Mouse (Mus musculus): ENCODE data around the gene Rhoh. TPM values are rescaled to one million over a fixed set of nuclear protein-coding genes. Genes with fewer than 3 reads are reported as not detected.

Gene Rhoh
- polyA plus RNA-seq, 1 experiment from 2014 or later = 0.30 TPM

DNA sequence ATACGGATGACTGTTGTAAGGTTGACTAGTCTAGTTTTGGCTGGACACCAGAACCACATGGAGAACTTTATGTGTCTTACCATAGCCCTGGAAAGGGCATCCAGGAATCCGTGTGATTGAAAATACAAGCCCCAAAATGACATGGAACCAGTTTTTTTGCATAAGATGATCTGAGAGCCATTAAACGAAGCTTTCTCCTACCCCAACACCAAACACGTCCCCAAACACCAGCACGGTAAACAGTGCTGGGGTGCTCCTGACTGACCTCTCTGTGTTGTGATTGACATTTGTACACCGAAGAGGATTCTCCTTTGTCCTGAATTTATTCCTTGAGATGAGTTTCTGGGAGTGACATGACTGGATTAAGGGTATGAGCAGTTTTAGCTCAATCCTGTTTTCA, 5.6 kb downstream of the Rhoh start:
- H3K4me1 ChIP-seq (replicated peaks; ENCODE audit: control insufficient read depth, insufficient read depth, low read length) = no peaks in the 10 kb centered on the region
- H3K9ac ChIP-seq (replicated peaks; ENCODE audit: low read depth, low read length) = no peak overlapping the region
- no peaks in the 10 kb centered on the region for H3K36me3 ChIP-seq (ENCODE audit: control insufficient read depth, insufficient read depth)
- no peak overlapping the region for H3K4me2 ChIP-seq (ENCODE audit: low read length)
- H3K9me3 ChIP-seq (ENCODE audit: control insufficient read depth, low read length) = no peaks in the 10 kb centered on the region
- H3K4me3 ChIP-seq (replicated peaks; ENCODE audit: low read length) = no peak overlapping the region
- H3K27ac ChIP-seq (ENCODE audit: low read length) = no peak overlapping the region
- no peaks in the 10 kb centered on the region for H3K27me3 ChIP-seq (replicated peaks; ENCODE audit: control insufficient read depth, insufficient read depth, low read length)
- no peak for ATAC-seq
- 90% methylated on average over 6 of the region's 6 CpGs for WGBS

DNA sequence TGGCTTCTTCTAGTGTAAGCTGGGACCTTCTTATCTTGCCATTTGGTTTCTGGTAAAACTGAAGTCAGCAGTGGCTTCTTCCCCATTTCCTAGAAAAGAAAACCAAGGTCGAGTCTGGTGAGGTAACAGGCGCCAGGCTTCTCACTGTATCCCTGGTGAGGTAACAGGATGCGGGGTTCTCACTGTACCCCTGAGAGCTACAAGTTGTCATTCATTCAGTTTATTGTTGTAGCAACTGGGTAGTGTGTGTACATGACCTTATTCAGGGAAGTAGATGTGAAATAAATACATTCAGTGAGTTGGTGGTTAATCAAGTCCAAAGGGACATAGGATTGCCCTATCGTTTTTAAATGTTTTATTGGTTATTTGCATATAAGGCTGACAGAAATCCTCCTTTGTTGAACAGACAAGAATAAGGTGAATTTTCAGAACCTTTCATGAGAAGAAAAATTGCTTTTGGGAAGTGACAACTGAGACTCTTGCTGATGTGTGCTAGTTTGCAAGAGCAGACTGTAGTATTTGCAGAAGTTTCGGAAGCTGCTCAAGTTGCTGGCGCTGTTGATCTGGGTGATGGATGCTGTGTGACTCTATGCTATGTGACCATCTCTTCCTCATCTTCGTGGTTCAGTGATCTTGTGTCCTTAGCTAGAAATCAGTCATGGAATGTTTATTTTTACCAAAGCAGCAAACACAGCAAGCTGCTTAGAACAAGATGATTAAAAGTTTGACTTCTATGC, 6.5 kb downstream of the Rhoh start:
- Histone ChIP-seq H3K4me1 (replicated peaks; ENCODE audit: control insufficient read depth, insufficient read depth, low read length) (no peaks in the 10 kb centered on the region), H3K9me3 (ENCODE audit: control insufficient read depth, low read length) (no peaks in the 10 kb centered on the region), H3K36me3 (ENCODE audit: control insufficient read depth, insufficient read depth) (no peaks in the 10 kb centered on the region), H3K4me3 (replicated peaks; ENCODE audit: low read length) (no peak overlapping the region), H3K9ac (replicated peaks; ENCODE audit: low read depth, low read length) (no peak overlapping the region), H3K27ac (ENCODE audit: low read length) (no peak overlapping the region), H3K27me3 (replicated peaks; ENCODE audit: control insufficient read depth, insufficient read depth, low read length) (no peaks in the 10 kb centered on the region), H3K4me2 (ENCODE audit: low read length) (no peak overlapping the region)
- no peak for ATAC-seq
- WGBS = 89% methylated on average over 7 of the region's 7 CpGs

DNA sequence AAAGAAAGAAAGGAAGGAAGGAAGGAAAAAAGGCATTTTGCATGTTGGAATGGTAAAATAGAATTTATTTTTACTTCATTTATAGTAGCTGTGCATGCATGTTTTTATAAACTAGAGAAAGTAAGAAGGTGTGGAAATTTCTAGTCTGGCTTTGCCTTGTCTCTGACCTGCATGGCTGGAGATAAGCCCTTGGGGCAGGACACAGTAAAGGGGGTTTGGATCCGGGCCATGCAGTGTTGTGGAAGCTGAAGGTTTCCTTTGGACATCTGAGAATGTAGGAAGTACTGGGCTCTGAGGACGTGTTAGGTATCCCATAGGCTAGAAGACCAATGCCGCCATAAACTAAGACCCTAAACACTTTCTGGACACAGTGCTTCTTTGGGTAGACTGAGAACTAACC, 7.4 kb downstream of the Rhoh start:
- H3K9me3 ChIP-seq (ENCODE audit: control insufficient read depth, low read length) = no peaks in the 10 kb centered on the region
- no peak overlapping the region for H3K9ac ChIP-seq (replicated peaks; ENCODE audit: low read depth, low read length)
- no peak for ATAC-seq
- no peaks in the 10 kb centered on the region for H3K4me1 ChIP-seq (replicated peaks; ENCODE audit: control insufficient read depth, insufficient read depth, low read length)
- no peak overlapping the region for H3K4me3 ChIP-seq (replicated peaks; ENCODE audit: low read length)
- WGBS = 81% methylated on average over 3 of the region's 3 CpGs
- no peaks in the 10 kb centered on the region for H3K27me3 ChIP-seq (replicated peaks; ENCODE audit: control insufficient read depth, insufficient read depth, low read length)
- no peak overlapping the region for H3K4me2 ChIP-seq (ENCODE audit: low read length)
- H3K36me3 ChIP-seq (ENCODE audit: control insufficient read depth, insufficient read depth) = no peaks in the 10 kb centered on the region
- H3K27ac ChIP-seq (ENCODE audit: low read length) = no peak overlapping the region

DNA sequence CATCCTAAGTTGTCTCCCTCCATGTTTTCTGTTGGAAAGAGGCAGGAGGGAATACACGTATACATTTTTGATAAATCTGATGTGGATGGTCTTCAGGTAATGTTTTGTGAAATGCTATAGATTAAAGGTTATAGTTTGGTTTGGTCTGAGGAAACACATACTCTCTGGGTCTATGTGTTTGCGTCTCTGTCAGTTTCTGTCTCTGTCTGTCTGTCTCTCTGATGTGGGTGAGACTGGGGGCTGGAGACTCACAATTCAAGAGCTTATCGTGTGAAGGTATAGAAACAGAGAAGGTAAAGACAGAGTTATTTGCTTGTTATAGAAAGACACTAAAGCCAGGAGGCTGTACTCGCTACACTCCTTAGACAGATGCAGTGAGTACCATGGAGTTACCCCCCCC, 8.6 kb downstream of the Rhoh start:
- 90% methylated on average over 4 of the region's 4 CpGs for WGBS
- no peaks in the 10 kb centered on the region for H3K27me3 ChIP-seq (replicated peaks; ENCODE audit: control insufficient read depth, insufficient read depth, low read length)
- H3K27ac ChIP-seq (ENCODE audit: low read length) = no peak overlapping the region
- no peaks in the 10 kb centered on the region for H3K9me3 ChIP-seq (ENCODE audit: control insufficient read depth, low read length)
- H3K4me2 ChIP-seq (ENCODE audit: low read length) = no peak overlapping the region
- no peak overlapping the region for H3K4me3 ChIP-seq (replicated peaks; ENCODE audit: low read length)
- H3K36me3 ChIP-seq (ENCODE audit: control insufficient read depth, insufficient read depth) = no peaks in the 10 kb centered on the region
- no peak overlapping the region for H3K9ac ChIP-seq (replicated peaks; ENCODE audit: low read depth, low read length)
- H3K4me1 ChIP-seq (replicated peaks; ENCODE audit: control insufficient read depth, insufficient read depth, low read length) = no peaks in the 10 kb centered on the region
- ATAC-seq = no peak

DNA sequence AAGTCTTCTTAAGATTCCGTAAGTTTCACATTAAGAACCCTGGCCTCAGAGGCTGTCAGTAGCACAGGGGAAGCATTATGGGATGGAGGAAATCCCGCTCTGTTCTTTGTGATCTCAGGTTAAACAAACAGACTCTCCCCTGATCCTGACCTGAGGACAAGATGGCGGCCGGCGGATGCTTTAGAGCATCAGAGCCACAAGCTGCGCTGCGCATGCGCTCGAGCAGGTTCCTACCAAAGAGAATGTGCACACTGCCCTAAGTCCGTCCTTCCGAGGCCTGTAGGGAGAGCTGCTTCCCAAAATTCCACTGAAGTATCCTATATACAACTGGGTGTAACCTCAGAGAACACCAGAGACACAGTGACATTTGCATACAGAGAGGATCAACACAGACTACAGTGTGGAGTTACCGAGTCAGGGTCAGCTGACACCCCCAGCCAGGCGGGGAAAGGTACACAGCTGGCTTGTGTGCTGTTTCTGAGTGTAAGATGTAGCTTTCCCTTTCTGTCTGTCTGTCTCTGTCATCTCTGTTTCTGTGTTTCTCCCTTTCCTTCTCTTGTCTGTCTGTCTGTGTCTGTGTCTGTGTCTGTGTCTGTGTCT, 10.4 kb downstream of the Rhoh start:
- no peak for ATAC-seq
- no peaks in the 10 kb centered on the region for H3K36me3 ChIP-seq (ENCODE audit: control insufficient read depth, insufficient read depth)
- H3K27me3 ChIP-seq (replicated peaks; ENCODE audit: control insufficient read depth, insufficient read depth, low read length) = no peaks in the 10 kb centered on the region
- H3K9me3 ChIP-seq (ENCODE audit: control insufficient read depth, low read length) = no peaks in the 10 kb centered on the region
- no peak overlapping the region for H3K4me2 ChIP-seq (ENCODE audit: low read length)
- H3K4me3 ChIP-seq (replicated peaks; ENCODE audit: low read length) = no peak overlapping the region
- 91% methylated on average over 13 of the region's 13 CpGs for WGBS
- no peak overlapping the region for H3K27ac ChIP-seq (ENCODE audit: low read length)
- no peak overlapping the region for H3K9ac ChIP-seq (replicated peaks; ENCODE audit: low read depth, low read length)
- H3K4me1 ChIP-seq (replicated peaks; ENCODE audit: control insufficient read depth, insufficient read depth, low read length) = no peaks in the 10 kb centered on the region

DNA sequence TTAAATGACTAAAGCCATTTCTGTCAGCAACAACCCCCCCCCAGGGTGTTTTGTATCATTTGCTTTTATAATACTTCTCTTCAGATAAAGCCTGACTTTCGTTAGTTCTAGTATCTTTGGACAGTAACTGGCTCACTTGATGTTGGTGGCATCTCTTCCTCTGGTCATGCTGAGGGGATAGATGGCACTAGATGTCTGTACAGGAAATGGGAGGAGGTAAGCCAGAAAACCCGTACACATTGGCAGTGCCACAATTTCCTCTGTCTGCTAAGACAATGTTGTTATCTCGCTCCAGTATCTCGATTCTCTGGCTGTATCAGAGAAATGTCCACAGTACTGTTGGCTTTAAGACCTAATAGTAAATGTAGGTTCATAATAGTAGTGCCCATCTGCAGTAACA, 12.2 kb downstream of the Rhoh start:
- ATAC-seq = no peak
- no peak overlapping the region for H3K27ac ChIP-seq (ENCODE audit: low read length)
- H3K4me2 ChIP-seq (ENCODE audit: low read length) = no peak overlapping the region
- no peaks in the 10 kb centered on the region for H3K27me3 ChIP-seq (replicated peaks; ENCODE audit: control insufficient read depth, insufficient read depth, low read length)
- H3K9ac ChIP-seq (replicated peaks; ENCODE audit: low read depth, low read length) = no peak overlapping the region
- H3K4me1 ChIP-seq (replicated peaks; ENCODE audit: control insufficient read depth, insufficient read depth, low read length) = no peaks in the 10 kb centered on the region
- no peak overlapping the region for H3K4me3 ChIP-seq (replicated peaks; ENCODE audit: low read length)
- H3K36me3 ChIP-seq (ENCODE audit: control insufficient read depth, insufficient read depth) = no peaks in the 10 kb centered on the region
- no peaks in the 10 kb centered on the region for H3K9me3 ChIP-seq (ENCODE audit: control insufficient read depth, low read length)
- 81% methylated on average over 4 of the region's 4 CpGs for WGBS

DNA sequence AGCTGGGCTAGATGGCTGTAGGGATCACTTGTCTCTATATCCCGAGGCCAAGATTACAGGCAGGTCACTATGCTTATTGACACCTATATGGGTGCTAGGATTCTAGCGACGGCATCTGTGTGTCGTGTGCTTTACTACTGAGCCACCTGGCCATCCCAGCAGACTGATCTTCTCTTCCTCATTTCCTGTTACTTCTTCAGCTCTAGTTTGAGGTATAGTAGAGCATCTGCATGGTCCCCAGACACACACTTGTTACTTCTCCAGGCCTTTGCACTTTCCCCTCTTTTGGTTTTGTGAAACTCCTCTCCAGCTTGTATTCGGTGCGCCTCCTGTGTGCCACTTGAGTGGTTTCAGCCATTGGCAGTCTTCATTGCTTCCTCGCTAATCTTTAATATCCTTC, 14.3 kb downstream of the Rhoh start:
- Histone ChIP-seq H3K9me3 (ENCODE audit: control insufficient read depth, low read length) (no peaks in the 10 kb centered on the region), H3K4me3 (replicated peaks; ENCODE audit: low read length) (no peak overlapping the region), H3K27me3 (replicated peaks; ENCODE audit: control insufficient read depth, insufficient read depth, low read length) (no peaks in the 10 kb centered on the region), H3K27ac (ENCODE audit: low read length) (no peak overlapping the region), H3K4me1 (replicated peaks; ENCODE audit: control insufficient read depth, insufficient read depth, low read length) (no peaks in the 10 kb centered on the region), H3K9ac (replicated peaks; ENCODE audit: low read depth, low read length) (no peak overlapping the region), H3K4me2 (ENCODE audit: low read length) (no peak overlapping the region), H3K36me3 (ENCODE audit: control insufficient read depth, insufficient read depth) (no peaks in the 10 kb centered on the region)
- ATAC-seq = no peak
- WGBS = 91% methylated on average over 7 of the region's 7 CpGs

DNA sequence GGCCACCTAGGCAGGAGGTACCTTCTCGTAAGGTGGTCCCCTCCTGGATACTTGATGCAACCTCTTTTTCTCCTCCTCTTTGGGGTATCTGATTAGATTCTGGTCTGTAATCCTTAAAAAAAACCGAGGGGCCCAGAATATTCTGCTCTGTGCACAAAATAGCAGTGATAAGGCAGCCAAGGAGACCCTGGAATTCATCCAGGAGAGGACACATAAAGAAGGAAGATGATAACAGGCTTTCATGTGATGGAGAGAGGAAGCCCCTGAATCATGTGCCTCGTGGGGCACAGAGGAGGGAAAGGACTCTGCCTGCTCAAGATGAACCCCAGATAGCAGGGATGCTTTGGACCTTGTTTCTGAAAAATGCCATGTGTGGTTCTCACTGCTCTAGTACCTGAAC, 17.4 kb downstream of the Rhoh start:
- no peak overlapping the region for H3K4me2 ChIP-seq (ENCODE audit: low read length)
- WGBS = 77% methylated on average over 3 of the region's 3 CpGs

DNA sequence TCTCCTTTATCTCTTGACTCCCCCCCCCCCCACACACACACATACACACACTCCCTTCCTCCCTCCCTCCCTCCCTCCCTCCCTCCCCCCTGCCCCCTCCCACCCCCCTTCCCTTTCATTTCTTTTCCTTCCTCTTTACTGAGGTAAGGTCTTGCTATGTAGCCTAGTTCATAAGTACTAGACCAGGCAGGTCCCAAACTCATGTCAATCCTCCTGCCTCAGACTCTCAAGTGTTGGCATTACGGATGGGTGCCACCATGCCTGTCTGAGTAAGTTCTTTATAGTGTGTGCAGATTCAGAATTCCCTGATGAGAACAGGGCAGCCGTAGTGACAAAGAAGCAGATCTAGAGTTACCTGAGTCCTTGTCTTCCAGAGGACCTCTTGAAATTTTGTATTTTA, 20.2 kb downstream of the Rhoh start:
- Histone ChIP-seq H3K4me3 (replicated peaks; ENCODE audit: low read length) (no peak overlapping the region), H3K36me3 (ENCODE audit: control insufficient read depth, insufficient read depth) (no peaks in the 10 kb centered on the region), H3K4me2 (ENCODE audit: low read length) (no peak overlapping the region), H3K9ac (replicated peaks; ENCODE audit: low read depth, low read length) (no peak overlapping the region), H3K4me1 (replicated peaks; ENCODE audit: control insufficient read depth, insufficient read depth, low read length) (no peaks in the 10 kb centered on the region), H3K27me3 (replicated peaks; ENCODE audit: control insufficient read depth, insufficient read depth, low read length) (no peaks in the 10 kb centered on the region), H3K9me3 (ENCODE audit: control insufficient read depth, low read length) (no peaks in the 10 kb centered on the region), H3K27ac (ENCODE audit: low read length) (no peak overlapping the region)
- no peak for ATAC-seq
- WGBS = 86% methylated on average over 2 of the region's 2 CpGs

More for the DNA sequence above, 17.4 kb downstream of the Rhoh start:
- H3K36me3 ChIP-seq (ENCODE audit: control insufficient read depth, insufficient read depth) = no peaks in the 10 kb centered on the region
- no peak overlapping the region for H3K4me3 ChIP-seq (replicated peaks; ENCODE audit: low read length)
- H3K9me3 ChIP-seq (ENCODE audit: control insufficient read depth, low read length) = no peaks in the 10 kb centered on the region
- no peak overlapping the region for H3K9ac ChIP-seq (replicated peaks; ENCODE audit: low read depth, low read length)
- no peaks in the 10 kb centered on the region for H3K27me3 ChIP-seq (replicated peaks; ENCODE audit: control insufficient read depth, insufficient read depth, low read length)
- no peaks in the 10 kb centered on the region for H3K4me1 ChIP-seq (replicated peaks; ENCODE audit: control insufficient read depth, insufficient read depth, low read length)
- no peak overlapping the region for H3K27ac ChIP-seq (ENCODE audit: low read length)
- ATAC-seq = no peak
